Mouse (Mus musculus): ENCODE results near the gene Ccdc96.

DNA sequence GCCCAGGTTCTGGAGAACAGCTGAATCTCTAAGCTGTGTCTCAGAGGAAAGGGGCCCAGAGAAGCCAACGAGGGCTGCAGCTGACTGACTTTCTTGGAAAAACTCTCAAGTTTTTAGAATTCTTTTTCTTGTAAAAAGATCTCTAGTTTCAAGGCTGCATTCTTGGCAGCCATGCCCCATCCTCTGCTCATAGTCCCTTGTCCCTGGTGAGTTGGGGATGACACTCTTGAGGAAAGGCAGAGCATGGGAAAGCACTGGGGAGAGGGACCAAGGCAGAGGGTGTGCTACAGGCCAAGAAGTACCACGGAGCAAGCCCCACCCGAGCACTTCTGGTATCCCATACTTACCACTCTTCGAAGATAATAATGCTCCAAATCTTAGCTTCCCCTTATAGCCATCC, 47.5 kb upstream of the Ccdc96 start:
- TF ChIP-seq CTCF (IDR thresholded peaks at IDR 0.05; ENCODE audit: low read depth, low read length) (no peak), POLR2A (IDR thresholded peaks at IDR 0.05; ENCODE audit: extremely low read depth, insufficient read depth, low read length) (no peak)

All from liver, adult 2 months (tissue).